Mouse (Mus musculus) hindbrain, embryonic 16.5 days (tissue): ENCODE measurements around the gene Ggt5. TPM values are rescaled to one million over a fixed set of nuclear protein-coding genes. Genes with fewer than 3 reads are reported as not detected.

Experiments
- ATAC-seq: fragments of 200-750 bp; cut with Nextera tagmentation; 2 replicates; pipeline ENCODE4 v1.8.0; 2017; ENCODE audit warnings: moderate TSS enrichment, moderate library complexity
- H3K27ac ChIP-seq: fragments of 300-500 bp; sonication (generic); 2 replicates; pipeline ENCODE4 v1.5.1; 2014; ENCODE audit warnings: low read depth, mild to moderate bottlenecking, control low read depth, low read length, moderate library complexity
- H3K27me3 ChIP-seq: fragments of 300-500 bp; sonication (generic); replicated peaks from 2 replicates; pipeline ENCODE4 v1.6.1; 2014; ENCODE audit warnings: low read length; ENCODE audit not compliant: control insufficient read depth, insufficient read depth
- H3K36me3 ChIP-seq: fragments of 300-500 bp; sonication (generic); 2 replicates; pipeline ENCODE4 v1.6.1; 2014; ENCODE audit warnings: mild to moderate bottlenecking, low read length, moderate library complexity, mixed read lengths; ENCODE audit not compliant: control insufficient read depth, insufficient read depth
- H3K4me1 ChIP-seq: fragments of 300-500 bp; sonication (generic); 2 replicates; pipeline ENCODE4 v1.6.1; 2014; ENCODE audit warnings: low read depth, low read length; ENCODE audit not compliant: control insufficient read depth, insufficient read depth
- H3K4me2 ChIP-seq: fragments of 300-500 bp; sonication (generic); 2 replicates; pipeline ENCODE4 v1.6.1; 2014; ENCODE audit warnings: mild to moderate bottlenecking, low read length, control low read depth, moderate library complexity
- H3K4me3 ChIP-seq: fragments of 300-500 bp; sonication (generic); 2 replicates; pipeline ENCODE4 v1.5.1; 2014; ENCODE audit warnings: mild to moderate bottlenecking, low read length, control low read depth, moderate library complexity
- H3K9ac ChIP-seq: fragments of 300-500 bp; sonication (generic); 2 replicates; pipeline ENCODE4 v1.6.1; 2014; ENCODE audit warnings: low read depth, mild to moderate bottlenecking, control low read depth, low read length, moderate library complexity
- H3K9me3 ChIP-seq: fragments of 300-500 bp; sonication (generic); 2 replicates; pipeline ENCODE4 v1.6.1; 2014; ENCODE audit warnings: mild to moderate bottlenecking, low read length, moderate library complexity; ENCODE audit not compliant: control insufficient read depth
- WGBS: fragments of 180-500 bp; shearing (Covaris S2); extraction: QIAGEN DNeasy Blood & Tissue Kit; methylation state at CpG from one replicate; pipeline ENCODE4 v1.1.7; 2014; 5-methylcytosine and 5-hydroxymethylcytosine counted together
- polyA plus RNA-seq: library from polyadenylated mRNA; unstranded; fragments of >200 nt; fragmentation: Nextera tagmentation; extraction: Ambion mirVana; gene quantifications from 2 replicates; pipeline ENCODE4 v1.2.1, GENCODE M21; 2015

Ggt5 gene
- polyA plus RNA-seq, 1 experiment from 2014 or later, result 3.5 TPM

DNA sequence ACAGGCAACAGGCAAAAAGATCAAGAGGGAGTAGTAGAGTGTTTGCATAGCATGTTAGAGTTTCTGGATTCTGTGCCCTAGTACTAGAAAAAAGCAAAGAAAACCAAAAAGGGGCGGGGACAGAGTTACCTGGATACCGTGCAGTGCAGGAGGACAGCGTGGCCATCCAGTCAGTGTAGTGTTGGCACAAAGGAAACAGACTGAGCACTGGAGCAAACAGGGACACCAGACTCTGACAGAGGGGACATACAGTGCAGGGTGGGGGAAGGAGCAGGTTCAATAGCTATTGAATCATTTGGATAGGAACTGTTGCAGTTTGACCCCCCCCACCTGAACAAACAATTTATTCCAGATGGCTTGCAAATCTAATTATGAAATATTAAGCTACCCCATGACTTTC, 37.9 kb downstream of the Ggt5 start:
- H3K4me2 ChIP-seq, result no peak overlapping the region
- H3K9ac ChIP-seq, result no peak overlapping the region
- no peak overlapping the region for H3K4me3 ChIP-seq
- no peaks in the 10 kb centered on the region for H3K36me3 ChIP-seq
- no peaks in the 10 kb centered on the region; the same call in 1 of the 2 replicates for H3K9me3 ChIP-seq
- no peaks in the 10 kb centered on the region for H3K4me1 ChIP-seq
- no peak for ATAC-seq
- H3K27me3 ChIP-seq, result no peaks in the 10 kb centered on the region
- H3K27ac ChIP-seq, result no peak overlapping the region
- WGBS, result 73% methylated on average over 3 of the region's 3 CpGs

DNA sequence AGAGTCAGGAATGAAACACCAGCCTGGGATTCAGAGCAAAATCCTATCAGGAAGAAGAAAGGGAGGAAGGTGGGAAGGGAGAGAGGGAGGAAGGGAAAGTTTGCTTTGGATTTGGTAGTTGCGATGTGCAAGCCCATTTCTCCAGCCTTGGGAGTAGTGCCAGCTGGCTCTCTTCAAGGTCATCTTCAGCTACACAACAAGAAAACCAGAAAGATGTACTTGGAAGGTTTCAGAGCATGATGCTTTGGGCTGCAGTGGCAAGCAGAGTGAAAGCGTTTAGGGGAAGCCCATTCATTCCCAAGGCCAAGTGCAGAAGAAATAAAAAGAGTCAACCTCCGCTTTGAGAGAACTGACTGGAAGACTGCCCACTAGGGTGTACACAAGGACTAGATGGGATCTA, 38.4 kb downstream of the Ggt5 start:
- no peaks in the 10 kb centered on the region for H3K36me3 ChIP-seq
- H3K27ac ChIP-seq, result no peak overlapping the region
- H3K9me3 ChIP-seq, result no peaks in the 10 kb centered on the region
- ATAC-seq, result no peak
- H3K9ac ChIP-seq, result no peak overlapping the region
- no peaks in the 10 kb centered on the region for H3K27me3 ChIP-seq
- H3K4me2 ChIP-seq, result no peak overlapping the region
- H3K4me3 ChIP-seq, result no peak overlapping the region
- no peaks in the 10 kb centered on the region for H3K4me1 ChIP-seq
- WGBS, result 81% methylated on average over 3 of the region's 3 CpGs

DNA sequence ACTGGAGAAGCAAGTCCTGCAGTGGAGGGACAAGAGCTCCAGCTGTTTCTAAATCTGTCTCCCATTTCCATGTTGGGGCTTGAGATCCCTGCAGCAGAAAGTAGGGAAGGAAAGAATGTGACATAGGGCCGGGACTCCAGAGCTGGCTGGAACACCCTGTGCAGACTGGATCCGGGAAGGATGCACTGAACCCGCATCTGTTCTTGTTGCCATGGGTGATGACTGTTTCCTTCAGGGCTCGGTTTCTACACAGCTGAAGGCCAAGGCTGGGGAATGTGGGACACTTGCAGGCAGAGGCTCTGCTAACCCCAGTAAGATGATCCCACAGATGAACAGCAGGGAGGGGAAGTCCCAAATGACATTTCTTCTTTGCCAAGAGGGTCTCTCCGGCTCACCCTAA, 43.5 kb downstream of the Ggt5 start:
- Histone ChIP-seq H3K4me3 (no peak overlapping the region), H3K27ac (no peak overlapping the region), H3K4me1 (no peaks in the 10 kb centered on the region), H3K9ac (no peak overlapping the region), H3K4me2 (no peak overlapping the region), H3K36me3 (no peaks in the 10 kb centered on the region), H3K27me3 (no peaks in the 10 kb centered on the region), H3K9me3 (no peaks in the 10 kb centered on the region)
- ATAC-seq, result peak; percentile 48; the same call in 1 of the 2 replicates
- WGBS, result 36% methylated on average over 5 of the region's 5 CpGs

DNA sequence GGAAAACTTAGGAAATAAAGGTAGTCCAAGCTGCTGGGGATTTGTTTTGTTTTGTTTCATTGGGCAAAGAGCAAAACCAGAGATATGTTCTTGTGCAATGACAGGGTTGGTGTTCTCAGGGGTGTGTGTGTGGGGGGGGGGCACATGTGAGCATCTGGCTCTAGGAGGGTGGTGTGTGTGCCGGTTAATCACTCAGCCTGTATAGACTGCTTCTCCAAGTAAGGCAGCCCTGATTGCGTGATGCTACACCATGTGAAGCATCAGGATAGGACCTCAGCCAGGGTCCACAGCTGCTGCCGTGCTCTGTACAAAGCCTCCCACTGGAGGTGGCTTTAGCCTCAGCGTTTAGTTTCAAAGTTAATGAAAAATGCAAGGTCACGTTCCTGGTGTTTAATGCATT, 43.9 kb downstream of the Ggt5 start:
- H3K4me3 ChIP-seq, result no peak overlapping the region
- no peaks in the 10 kb centered on the region for H3K9me3 ChIP-seq
- no peak overlapping the region for H3K9ac ChIP-seq
- ATAC-seq, result no peak
- H3K4me2 ChIP-seq, result no peak overlapping the region
- no peaks in the 10 kb centered on the region for H3K4me1 ChIP-seq
- WGBS, result 62% methylated on average over 5 of the region's 5 CpGs
- no peak overlapping the region for H3K27ac ChIP-seq
- H3K36me3 ChIP-seq, result no peaks in the 10 kb centered on the region
- no peaks in the 10 kb centered on the region for H3K27me3 ChIP-seq

DNA sequence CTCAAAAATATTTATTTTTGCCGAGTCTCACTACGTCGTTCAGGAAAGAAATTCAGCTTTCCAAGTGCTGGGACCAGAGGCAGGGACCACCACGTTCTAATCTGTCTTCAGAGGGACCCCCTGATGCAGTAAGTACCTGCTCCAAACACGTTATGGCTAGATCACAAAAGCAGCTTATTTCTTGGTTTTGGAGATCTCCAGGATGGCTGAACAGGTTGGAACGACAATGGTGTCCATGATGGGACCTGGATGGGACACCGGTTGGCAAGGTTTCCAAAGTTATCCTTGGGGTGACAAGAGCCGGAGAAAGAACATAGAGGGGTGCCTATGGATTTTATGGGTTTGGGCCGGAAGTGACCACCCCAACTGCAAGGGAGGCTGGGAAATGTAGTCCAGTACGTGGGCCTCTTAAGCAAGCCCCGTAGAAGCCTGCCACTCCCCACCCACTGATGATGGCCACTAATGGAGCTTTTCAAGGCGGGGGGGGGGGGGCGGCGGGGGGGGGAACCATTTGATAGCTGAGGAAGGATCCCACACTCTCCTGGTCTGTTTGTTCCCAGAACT, 44.5 kb downstream of the Ggt5 start:
- 84% methylated on average over 11 of the region's 14 CpGs for WGBS
- no peak overlapping the region for H3K27ac ChIP-seq
- H3K4me3 ChIP-seq, result no peak overlapping the region
- no peaks in the 10 kb centered on the region for H3K27me3 ChIP-seq
- H3K9me3 ChIP-seq, result no peaks in the 10 kb centered on the region
- no peak overlapping the region for H3K4me2 ChIP-seq
- no peak for ATAC-seq
- no peaks in the 10 kb centered on the region for H3K36me3 ChIP-seq
- H3K9ac ChIP-seq, result no peak overlapping the region
- no peaks in the 10 kb centered on the region for H3K4me1 ChIP-seq

DNA sequence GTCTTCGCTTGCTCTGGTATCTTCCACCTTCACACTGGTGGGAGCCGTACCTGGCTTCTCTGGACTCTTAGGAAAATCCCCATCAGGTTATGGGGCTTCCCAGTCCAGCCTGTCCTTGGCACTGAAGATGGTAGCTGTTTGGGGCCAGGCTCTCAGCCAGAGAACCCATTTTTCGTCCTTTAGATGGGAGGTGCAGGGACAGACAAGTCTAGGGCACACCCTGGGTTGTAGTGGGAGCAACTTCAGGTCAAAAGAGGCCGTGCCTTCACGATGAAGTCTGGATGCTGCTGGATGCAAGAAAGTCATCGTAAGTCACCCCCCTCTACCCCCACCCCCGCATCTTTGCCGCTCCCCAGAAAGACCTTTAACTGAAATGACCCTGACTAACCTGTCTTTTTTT, 45.5 kb downstream of the Ggt5 start:
- no peak overlapping the region for H3K4me3 ChIP-seq
- no peaks in the 10 kb centered on the region for H3K9me3 ChIP-seq
- H3K9ac ChIP-seq, result no peak overlapping the region
- ATAC-seq, result no peak
- no peaks in the 10 kb centered on the region for H3K27me3 ChIP-seq
- H3K27ac ChIP-seq, result no peak overlapping the region
- WGBS, result 96% methylated on average over 8 of the region's 8 CpGs
- no peaks in the 10 kb centered on the region for H3K36me3 ChIP-seq
- H3K4me1 ChIP-seq, result no peaks in the 10 kb centered on the region
- no peak overlapping the region for H3K4me2 ChIP-seq

DNA sequence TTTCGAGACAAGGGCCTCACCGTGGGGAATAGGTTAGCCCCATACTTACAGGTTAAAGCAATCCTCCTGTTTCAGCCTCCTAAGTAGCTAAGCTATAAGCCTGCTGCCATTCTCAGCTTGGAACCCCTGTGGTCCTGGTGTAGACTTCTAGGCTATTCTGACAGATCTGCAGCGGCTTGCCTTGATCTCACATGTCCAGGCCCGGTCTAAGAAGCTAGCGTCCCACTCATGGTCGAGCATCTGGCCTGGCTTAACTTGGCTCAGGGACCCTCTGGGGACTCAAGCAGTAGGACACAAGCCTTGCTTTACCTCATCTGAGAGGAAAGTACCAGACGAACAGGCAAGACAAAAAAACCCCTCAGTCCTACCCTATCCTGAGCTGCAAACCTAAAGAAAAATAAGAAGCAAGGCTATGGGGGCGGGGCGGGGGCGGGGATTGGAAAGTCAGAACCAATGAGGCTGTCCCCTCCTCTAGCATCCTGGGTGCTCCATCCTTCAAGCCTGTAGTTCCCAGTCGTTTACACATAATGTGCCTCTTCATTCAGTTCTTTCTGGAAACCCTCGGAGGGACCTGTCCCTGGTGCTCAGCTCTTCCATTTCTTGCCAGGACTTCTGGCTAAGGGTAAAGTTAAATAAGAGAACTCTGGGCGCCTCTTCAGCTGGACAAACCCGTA, 46.0 kb downstream of the Ggt5 start:
- H3K4me1 ChIP-seq, result no peaks in the 10 kb centered on the region
- no peak overlapping the region for H3K27ac ChIP-seq
- H3K27me3 ChIP-seq, result no peaks in the 10 kb centered on the region
- H3K9me3 ChIP-seq, result no peaks in the 10 kb centered on the region
- no peak overlapping the region for H3K4me3 ChIP-seq
- H3K36me3 ChIP-seq, result no peaks in the 10 kb centered on the region
- no peak for ATAC-seq
- no peak overlapping the region for H3K4me2 ChIP-seq
- H3K9ac ChIP-seq, result no peak overlapping the region
- 71% methylated on average over 14 of the region's 14 CpGs for WGBS

DNA sequence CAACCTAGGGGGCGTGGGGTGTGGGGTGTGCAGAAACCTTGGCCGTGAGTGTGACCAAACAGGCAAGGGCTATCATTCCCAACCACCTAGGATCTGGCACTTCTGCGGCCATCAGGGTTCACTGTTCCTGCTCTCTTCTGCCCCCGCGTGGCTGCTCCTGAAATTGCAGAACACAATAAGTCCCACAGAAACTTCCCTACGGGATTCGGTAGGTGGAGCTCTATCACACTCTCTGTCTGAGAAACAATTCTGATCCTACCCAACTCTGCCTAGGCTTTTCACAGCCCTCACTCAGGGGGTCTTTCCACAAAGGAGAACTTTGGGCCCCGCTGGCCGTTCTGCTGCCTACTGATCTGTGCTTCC, 46.5 kb downstream of the Ggt5 start:
- Histone ChIP-seq H3K27ac (no peak overlapping the region), H3K9ac (no peak overlapping the region), H3K36me3 (no peaks in the 10 kb centered on the region), H3K27me3 (no peaks in the 10 kb centered on the region), H3K4me3 (no peak overlapping the region), H3K9me3 (no peaks in the 10 kb centered on the region), H3K4me2 (no peak overlapping the region), H3K4me1 (no peaks in the 10 kb centered on the region)
- ATAC-seq, result no peak
- 4% methylated on average over 9 of the region's 9 CpGs for WGBS

DNA sequence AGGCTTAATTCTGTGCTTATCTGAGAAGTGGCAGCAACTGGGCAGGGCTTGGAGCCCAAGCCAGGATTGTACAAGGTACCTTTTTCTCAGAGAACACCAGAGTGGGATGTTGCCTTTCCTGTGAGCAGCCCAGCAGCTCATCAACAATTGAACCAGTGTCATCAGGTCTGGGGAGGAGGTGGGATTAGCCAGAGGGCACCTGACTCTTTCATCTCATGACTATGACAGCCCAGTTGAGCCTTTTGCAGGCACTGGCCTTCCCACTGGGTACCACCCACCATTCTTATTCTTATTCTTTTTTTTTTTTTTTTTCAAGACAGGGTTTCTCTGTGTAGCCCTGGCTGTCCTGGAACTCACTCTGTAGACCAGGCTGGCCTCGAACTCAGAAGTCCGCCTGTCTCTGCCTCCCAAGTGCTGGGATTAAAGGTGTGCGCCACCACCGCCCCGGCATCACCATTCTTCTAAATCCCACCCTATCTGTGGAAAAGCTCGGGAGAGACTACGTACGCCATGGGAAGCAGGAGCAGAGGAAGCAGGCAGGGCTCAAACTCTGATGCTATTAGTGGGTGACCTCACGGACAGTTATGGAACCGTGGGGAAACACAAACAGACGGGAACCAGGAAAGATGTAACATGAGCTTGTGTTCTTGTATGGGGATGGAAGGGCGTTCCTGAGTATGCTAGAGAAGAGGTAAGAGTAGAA, 47.1 kb downstream of the Ggt5 start:
- Histone ChIP-seq H3K36me3 (no peaks in the 10 kb centered on the region), H3K4me1 (no peaks in the 10 kb centered on the region), H3K9ac (no peak overlapping the region), H3K27ac (no peak overlapping the region), H3K4me2 (no peak overlapping the region), H3K9me3 (no peaks in the 10 kb centered on the region), H3K27me3 (no peaks in the 10 kb centered on the region), H3K4me3 (no peak overlapping the region)
- no peak for ATAC-seq
- 93% methylated on average over 12 of the region's 12 CpGs for WGBS
